Mouse (Mus musculus): ENCODE measurements around the gene Crhbp.

Gene Crhbp

DNA sequence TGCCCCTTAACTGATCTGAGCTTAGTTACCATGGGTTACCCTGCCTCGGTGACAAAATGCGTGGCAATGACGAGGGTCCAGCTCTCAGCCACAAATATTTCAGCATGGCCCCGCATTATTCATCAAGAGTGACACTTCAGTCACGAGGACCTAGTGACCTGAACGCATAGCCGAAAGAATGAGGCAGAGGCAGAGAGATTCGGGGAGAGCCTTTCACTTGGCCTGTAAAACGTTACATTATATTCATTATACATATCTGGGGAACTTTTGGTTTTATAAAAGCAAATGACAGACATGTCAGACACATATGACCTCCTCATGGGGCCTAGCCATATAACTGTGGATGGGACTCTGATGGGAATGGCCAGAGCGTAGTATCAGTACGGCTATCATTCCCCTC lies at the start of gene Crhbp:
TSS of gene Crhbp (minus strand) at position 101 of the 400 bp plus-strand sequence.
- DNase-seq (ENCODE audit: low read depth) = no peak

DNA sequence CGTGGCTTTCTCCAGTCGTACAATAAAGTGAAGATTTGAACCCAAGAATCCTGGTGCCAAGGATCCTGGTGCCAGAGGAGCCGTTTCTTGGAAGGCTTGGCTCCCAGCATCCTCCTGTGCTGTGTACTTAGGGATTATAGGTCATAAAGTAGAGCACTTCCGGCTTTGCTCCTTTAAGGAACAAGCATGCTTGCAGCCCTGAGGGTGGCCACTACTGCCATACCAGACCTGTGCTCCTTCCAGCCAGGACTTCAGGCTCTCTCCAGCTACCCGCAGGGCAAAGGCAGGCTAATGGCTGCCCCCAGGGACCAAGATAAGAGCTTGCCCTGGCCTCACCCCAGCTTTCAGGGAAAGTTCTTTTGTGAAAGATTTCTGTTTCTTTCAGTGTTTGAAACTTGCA lies 48.6 kb upstream of the Crhbp start:
- DNase-seq (ENCODE audit: low read depth) = no peak

DNA sequence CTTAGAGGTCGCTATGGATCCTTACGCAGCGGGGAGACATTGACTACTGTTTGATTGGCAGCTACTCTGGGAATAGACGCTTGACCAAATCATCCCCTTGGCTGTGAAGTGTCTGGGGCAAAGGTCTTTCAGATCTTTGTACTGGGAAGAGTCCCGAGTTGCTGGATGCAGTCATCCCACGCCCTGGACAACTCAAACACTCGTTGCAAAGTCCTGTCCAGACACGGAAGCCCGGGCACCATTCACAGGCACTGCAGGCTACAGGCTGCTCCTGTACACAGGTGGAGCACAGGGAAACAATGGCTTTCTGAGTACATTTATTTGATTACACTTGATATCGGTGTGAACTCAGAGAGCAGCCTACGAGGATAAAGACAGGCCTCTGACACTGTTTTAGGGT lies 46.6 kb upstream of the Crhbp start:
- DNase-seq (ENCODE audit: low read depth) = no peak

DNA sequence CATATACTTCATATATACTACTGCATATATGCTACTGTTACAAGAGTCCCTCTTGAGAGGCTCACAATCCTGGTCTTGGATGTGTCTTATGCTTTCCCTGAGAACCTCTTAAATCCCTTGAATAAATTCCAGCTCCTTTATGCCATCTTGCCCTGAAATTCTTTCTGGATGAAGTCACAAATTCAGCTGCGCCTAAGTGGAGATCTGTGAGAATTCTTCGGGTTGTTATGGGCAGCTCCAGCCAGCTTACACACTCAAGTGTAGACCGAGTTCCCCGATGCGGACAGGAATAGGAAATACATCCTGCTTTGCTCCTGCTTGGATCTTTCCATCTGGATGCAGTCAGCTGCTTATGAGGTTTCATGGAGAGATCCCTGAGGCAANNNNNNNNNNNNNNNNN lies 39.9 kb upstream of the Crhbp start:
- peak; percentile 57 for DNase-seq (ENCODE audit: low read depth)

- peak; percentile 49 for DNase-seq (ENCODE audit: low read depth)
Observed at GRCm38 (mm10) chr13:95481428-95481827, 36.7 kb upstream of the Crhbp start.

DNA sequence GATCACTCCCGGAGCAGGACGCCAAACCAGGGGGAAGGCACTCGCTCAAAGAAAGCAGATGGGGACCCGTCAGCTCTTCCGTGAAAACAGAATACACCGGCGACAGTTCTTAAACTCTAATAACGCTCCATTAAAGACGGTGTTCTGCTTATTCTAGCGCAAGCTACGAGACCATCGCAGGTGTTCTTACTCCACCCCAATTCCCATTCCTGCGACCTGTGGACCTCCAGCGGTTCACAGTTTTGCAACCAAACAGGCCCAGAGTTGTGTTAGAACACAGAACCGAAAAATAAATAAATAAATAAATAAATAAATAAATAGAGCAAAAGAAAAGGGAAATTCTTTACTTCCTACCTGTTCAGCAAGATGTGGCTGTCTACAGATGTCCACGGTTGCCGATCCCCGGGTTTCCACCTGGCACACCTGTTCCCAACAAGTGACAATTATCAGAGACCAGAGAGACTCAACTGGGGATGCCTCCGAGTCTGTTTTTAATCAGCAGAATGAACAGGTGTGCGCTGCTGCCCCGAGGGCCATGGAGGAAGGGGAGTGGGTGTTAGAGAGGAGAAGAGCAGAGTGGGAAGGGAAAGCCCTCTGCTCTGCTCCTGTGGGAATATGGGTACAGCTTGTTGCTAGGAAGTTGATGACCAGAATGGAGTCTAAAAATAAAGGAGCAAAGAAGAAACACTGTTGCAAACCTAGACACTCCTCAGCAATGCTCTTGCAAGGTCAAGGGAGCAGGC lies 34.1 kb upstream of the Crhbp start, which contains the start of gene S100z:
TSS of gene S100z (minus strand) at position 51 of the 743 bp plus-strand sequence.
- no peak for DNase-seq (ENCODE audit: low read depth)

DNA sequence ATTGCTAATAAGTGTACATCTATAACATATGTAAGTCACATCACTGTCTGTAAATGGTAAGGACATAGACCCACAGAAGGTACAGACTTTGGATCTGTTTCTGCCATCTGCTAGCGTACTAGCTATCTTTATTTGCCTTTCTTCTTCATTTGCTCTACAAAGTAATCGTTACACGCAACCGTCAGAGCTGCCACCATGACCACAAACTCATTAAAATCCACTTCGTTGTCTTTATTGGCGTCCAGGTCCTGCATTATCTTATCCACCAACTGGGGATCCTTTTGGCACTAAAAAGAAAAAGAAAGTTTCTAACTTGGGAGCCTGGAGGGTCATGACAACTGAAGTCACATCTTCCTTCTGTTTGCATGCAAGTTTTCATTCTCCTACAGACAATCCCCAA lies 32.4 kb upstream of the Crhbp start:
- DNase-seq (ENCODE audit: low read depth) = no peak

GRCm38 (mm10) chr13:95475124-95475523 lies 30.4 kb upstream of the Crhbp start:
- DNase-seq (ENCODE audit: low read depth) = no peak

DNA sequence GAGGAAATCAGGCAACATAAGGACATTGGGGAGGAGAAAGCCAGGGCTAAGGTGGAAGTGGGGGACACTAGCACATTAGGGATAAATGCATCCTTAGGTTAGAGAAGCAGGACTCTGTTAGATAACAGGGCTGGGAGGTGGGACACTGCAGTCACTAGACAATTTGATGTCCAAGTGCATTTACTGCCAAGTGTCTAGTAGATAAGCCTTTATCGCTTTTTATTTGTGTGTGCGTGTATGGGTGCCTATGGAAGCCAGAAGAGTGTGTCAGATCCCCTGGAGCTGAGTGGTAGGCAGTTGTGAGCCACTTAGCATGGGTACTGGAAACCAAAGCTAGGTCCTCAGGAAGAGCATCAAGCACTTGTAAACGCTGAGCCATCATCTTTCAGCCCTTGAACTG lies 29.6 kb upstream of the Crhbp start:
- DNase-seq (ENCODE audit: low read depth) = no peak

DNA sequence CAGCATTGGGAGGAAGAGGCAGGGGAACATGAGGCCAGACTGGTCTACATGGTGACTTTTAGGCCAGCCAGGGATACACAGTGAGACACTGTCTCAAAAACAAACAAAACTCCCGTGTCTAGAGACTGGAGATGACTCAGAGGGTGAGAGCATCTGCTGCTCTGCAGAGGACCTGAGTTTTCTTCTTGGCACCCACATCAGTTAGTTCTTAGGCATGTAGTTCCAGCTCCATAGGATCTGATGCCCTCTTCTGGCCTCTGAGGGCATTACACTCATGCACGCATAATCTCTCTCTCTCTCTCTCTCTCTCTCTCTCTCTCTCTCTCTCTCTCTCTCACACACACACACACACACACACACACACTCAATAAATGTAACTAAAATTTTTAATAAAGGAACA lies 26.2 kb upstream of the Crhbp start:
- DNase-seq (ENCODE audit: low read depth) = no peak

DNA sequence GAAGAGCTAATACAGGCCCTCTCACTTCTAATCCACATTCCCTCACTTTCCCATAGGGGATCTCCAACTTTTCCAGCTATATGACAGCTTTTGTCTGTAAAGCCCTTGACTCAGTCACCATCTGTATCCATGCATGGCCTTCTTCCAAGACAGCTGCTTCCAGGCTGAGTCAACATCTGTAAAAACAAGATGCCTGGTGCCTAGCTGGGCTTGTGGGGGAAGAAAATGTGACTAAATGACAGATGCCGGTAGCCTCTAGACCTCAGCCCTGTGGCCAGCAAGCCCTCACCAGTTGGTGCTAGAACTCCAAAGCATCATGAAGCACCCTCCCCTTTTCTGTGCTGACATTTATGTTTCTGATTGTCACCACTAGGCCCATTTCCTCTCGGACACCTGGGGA lies 6.8 kb upstream of the Crhbp start:
- DNase-seq (ENCODE audit: low read depth) = peak; percentile 65

- DNase-seq (ENCODE audit: low read depth) = peak; percentile 10
Observed at GRCm38 (mm10) chr13:95450636-95451210, 6.0 kb upstream of the Crhbp start.

DNA sequence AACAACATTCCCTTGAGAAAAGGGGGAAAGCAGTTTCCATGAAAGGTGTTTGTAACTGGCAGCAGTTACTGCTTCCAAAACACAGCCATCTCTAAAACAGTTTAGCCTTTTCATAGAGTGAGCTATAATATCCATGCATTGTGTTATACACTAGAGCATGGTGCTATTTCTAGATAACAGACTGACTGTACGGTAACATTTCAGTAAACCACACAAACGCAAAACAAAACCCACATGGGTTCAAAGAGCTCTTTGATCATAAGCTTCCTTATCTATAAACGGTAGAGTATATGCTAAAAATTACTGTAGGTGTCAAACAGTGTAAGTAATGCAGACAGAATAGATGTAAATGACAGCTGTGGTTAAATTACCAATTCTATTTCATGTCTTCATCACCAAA lies 5.0 kb upstream of the Crhbp start:
- no peak for DNase-seq (ENCODE audit: low read depth)

DNA sequence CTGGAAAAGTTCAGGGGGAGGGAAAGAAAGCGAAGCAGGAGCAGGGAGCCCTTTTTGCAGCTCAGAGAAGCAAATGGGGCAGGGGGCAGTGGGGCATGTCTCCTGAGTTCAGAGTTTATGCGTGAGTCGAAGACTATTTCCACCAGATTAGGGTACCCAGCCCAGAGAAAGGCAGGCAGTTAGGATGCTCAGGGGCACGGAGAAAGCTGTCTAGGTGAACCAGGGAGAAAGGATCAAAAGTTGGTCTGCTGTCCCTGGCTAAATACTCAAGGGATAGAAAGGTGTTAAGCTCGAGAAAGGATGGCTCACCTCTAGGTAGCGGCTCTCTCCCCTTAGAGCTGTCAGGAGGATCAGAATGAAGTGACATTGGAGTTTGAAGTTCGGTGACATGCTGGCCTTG lies 433 bp downstream of the Crhbp start:
- DNase-seq (ENCODE audit: low read depth) = no peak

DNA sequence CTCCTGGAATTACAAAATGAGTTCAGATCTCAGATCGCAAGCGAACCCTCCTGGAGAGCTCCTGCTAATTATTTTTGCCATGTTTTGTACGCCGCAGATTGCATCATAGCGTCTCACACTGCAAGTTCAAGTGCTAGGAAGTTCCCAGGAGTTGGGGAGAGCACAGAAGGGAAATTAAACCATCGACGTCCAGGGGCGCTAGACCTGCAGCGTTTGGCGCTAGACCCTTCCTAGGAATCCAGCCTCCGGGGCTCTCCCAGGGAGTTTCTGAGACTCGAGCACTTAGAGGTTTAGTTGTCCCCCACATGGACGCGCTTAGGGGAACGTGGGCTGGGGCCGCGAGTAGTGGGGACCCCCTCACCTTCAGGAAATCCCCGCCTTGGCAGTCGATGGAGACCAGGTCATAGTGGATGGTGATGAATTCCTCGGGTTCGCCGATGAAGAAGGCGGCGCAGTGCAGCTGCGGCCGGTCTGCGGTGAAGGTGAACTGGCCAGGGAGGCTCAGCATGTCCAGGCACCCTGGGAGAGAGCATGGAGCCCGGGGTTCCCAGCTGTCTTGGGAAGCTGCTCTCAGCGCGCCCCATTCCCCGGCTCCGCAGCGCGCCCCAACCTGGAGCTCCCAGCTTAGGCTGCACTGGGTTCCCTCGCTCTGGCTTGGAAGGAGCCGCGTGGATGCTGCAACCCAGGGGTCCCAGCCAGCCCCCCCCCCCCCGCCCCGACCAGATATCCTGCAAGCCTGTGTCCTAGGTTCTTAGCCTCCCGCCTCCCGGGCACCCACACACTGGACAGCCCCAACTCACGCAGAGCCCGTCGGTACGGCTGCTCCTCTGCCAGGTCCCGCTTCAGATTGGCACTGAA lies 1.1 kb downstream of the Crhbp start:
- peak; percentile 44 for DNase-seq (ENCODE audit: low read depth)

DNA sequence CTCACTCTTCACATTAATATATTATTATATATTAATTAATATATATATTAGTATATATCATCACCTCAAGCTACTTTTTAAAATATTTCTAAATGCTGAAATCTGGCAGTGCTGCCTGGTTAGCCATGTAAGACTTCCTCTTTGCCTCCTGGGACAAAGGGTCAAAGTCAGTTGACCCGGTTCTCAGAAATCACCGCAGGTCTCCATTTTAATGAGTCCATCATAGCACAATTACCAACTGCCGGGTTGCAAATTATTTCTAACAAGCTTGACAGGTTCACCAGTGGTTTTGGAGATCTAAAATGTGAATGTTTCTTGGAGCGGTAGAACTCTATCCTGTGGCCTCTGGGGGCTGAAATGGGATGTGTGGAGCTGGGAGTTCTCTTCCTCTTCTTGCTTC lies 1.8 kb downstream of the Crhbp start:
- DNase-seq (ENCODE audit: low read depth) = no peak

- no peak for DNase-seq (ENCODE audit: low read depth)
Observed at GRCm38 (mm10) chr13:95439569-95439968, 5.2 kb downstream of the Crhbp start.

DNA sequence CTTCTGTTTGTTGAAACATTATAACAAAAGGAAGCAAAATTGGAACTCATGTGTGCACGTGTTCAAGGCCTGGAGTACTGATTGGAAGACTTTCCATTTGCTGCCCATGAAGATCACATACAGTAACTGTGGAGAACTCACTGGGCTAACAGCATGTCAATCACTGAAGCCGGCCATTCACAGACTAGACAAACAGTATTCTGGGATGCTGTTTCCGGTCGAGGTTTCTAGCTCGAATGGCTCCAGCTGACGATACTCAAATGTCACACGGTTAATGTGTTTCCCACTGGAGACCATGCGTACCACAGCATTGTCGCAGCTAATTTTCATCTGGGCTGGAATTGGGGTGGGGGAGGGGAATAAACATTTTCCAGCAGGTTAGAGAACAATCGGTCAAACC lies 13.0 kb downstream of the Crhbp start:
- DNase-seq (ENCODE audit: low read depth) = no peak

DNA sequence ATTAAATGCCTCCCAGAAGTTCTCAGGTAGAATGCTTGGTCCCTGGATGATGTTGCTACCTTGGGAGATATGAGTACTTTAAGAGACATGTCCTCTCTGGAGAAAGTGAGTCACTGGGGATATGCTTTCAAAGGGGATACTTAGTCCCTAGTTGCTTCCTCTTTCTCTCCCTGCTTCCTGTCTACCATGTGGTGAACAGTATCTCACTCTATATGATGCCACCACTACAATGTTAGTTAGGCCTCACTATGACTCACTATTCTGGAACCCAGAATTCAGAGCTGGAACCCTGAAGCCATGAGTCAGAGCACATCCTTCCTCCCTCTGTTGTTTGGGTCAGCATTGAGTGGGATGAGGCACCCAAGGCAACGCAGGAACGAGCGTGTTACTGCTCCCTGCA lies 17.2 kb downstream of the Crhbp start:
- no peak for DNase-seq (ENCODE audit: low read depth)

DNA sequence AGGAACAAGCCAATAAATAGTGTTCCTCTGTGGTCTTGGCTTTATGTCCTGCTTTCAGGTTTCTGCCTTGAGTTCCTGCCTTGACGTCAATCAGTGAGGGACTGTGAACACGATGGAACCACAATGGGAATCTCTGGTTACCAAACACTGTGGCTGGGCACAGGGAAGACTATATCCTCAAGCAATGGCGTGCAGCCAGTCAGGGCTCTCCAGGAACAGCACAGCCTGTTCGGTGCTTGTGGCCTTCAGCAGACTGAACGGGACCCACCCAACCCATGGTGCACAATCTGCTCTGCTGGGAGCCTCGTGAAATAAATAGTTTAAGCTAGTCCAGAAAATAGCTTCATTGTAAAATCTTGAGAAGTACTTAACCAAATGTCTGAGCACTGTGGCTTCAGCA lies 18.3 kb downstream of the Crhbp start:
- DNase-seq (ENCODE audit: low read depth) = no peak

DNA sequence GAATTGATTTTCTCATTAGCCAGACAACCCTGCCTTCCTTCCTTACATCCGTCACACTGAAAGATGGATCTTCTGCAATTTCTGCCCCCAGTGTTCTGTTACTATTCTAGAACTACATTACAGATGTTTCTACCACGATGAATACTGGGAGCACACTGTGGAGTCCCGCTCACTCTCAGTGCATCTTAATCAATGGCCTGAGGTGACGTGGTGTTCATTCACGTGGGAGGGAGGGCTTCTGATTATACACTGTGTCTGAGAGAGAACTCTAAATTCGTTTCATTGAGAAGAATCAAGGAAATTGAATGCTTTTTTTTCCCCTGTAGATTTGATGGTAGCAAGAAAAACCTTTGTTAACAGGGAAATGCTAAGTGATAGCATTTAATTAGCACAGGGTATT lies 19.2 kb downstream of the Crhbp start:
- DNase-seq (ENCODE audit: low read depth) = no peak

DNA sequence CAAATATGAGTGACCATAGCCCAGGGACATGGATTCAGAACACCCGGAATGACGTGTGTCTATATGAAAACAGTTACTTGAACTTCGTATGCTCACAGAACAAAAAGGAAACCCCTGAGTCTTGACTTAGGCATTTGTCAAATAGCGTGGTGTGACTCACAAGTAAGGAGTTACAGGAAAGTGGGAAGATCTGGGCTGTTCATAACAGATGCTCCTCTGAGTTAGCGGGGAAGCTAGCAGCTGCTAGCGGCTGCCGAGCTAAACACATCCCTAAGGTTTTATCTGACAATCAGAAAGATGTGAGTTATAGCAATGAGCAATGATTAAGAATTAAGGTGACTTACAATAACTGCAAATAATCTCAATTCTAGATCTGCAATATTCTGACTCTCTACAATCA lies 19.8 kb downstream of the Crhbp start:
- no peak for DNase-seq (ENCODE audit: low read depth)

DNA sequence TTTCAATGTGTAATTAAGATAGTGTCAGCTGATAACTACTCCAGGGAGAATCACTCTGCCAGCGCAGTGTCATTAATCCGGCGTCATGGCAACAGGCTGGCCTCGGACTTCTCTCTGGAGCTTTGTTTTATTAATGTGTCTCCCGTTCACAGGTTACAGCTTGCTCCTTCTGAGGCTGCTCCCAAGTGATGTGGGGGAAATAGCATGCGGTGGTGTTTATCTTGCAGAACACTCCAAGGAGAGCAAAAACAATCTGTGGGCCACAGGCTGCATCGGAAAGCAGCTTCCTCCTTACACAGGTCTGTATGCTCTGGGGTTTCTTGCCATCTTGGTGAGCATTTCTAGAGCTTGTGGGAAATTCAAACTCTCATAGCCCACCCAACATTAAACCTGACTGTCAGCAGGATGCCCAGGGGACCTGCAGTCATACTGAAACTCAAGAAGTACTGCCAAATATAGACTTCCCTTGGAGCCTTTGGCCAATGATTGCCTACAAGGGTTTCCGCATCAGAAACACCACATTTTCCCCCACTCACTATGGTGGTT lies 25.4 kb downstream of the Crhbp start:
- DNase-seq (ENCODE audit: low read depth) = no peak

Measured in fibroblast of lung, adult 2 months (primary cell).